Mouse (Mus musculus): Measurements from ENCODE around the gene Krtap22-2. TPM values are rescaled to one million over a fixed set of nuclear protein-coding genes. Genes with fewer than 3 reads are reported as not detected.
"Not testable (repeated sequence)": the region's sequence is repeated elsewhere in the genome, so short reads cannot be mapped to it uniquely, and the experiment has no call there.

Gene Krtap22-2
- not detected in 2 replicates for polyA plus RNA-seq (2014; fragmentation: Nextera tagmentation; extraction: Ambion mirVana)

DNA sequence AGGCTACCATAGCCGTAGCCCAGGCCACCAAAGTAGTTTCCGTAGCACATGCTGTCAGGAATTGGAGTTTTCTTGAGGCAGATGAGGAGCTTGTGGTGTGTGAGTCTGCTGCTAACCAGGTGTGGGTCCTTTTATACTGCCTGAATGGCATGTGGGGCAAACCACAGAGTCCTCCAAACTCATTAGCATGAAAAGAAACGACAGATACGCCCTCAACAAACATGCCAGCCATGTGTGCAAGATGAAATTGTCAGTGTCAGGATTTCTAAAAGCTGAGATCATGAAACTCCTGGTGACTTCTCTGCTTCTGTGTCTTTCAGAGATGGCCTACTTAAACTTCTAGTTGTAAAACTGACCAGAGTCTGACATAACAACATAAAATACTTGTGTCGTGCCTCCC lies at the start of gene Krtap22-2:
Gene Krtap22-2, minus strand, starts transcription at position 101 of the 400 bp plus-strand sequence.
- H3K9ac ChIP-seq (ENCODE audit: low read depth, low read length): no peak within 1 kb of the TSS
- no peak for DNase-seq (ENCODE audit: low spot score)
- H3K4me2 ChIP-seq (ENCODE audit: low read depth, low read length): no peak within 1 kb of the TSS
- ATAC-seq (ENCODE audit: low read depth): no peak
- no peak within 1 kb of the TSS for H3K4me3 ChIP-seq (ENCODE audit: low read depth, low read length)
- H3K4me1 ChIP-seq (ENCODE audit: control insufficient read depth, insufficient read depth, low read length): no peaks in the 10 kb centered on the region
- WGBS: 77% methylated on average over 5 of the region's 5 CpGs
- H3K36me3 ChIP-seq (ENCODE audit: control insufficient read depth, insufficient read depth, low read length): no peaks in the 10 kb centered on the region
- H3K27me3 ChIP-seq (replicated peaks; ENCODE audit: control insufficient read depth, insufficient read depth, low read length): no peaks in the 10 kb centered on the region
- no peak within 1 kb of the TSS for H3K27ac ChIP-seq (replicated peaks; ENCODE audit: low read depth, low read length)
- H3K9me3 ChIP-seq (ENCODE audit: control insufficient read depth, low read length): no peaks in the 10 kb centered on the region

DNA sequence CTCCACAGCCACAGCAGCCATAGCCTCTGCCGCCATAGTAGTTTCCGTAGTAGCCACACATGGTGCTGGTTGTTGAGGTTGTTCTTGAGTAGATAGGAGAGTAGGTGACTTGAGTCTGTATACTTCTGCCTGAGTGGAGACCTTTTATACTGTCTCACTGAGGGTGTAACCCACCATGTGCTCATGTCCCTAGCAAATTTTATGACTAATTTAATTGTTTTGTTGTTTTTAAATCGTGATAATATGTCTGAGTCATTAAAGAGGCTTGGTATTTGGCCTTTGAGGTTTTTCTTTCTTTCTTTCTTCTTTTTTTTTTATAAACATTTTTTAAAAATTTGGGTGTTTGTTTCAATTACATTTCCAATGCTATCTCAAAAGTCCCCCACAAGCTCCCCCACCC lies 37.2 kb upstream of the Krtap22-2 start, which contains the start of gene Krtap6-5:
Gene Krtap6-5, minus strand, starts transcription at position 101 of the 400 bp plus-strand sequence.
- H3K4me2 ChIP-seq (ENCODE audit: low read depth, low read length): no peak within 1 kb of the TSS
- no peaks in the 10 kb centered on the region for H3K9me3 ChIP-seq (ENCODE audit: control insufficient read depth, low read length)
- H3K9ac ChIP-seq (ENCODE audit: low read depth, low read length): no peak within 1 kb of the TSS
- WGBS: 84% methylated on average over 3 of the region's 3 CpGs
- H3K4me1 ChIP-seq (ENCODE audit: control insufficient read depth, insufficient read depth, low read length): no peaks in the 10 kb centered on the region
- ATAC-seq (ENCODE audit: low read depth) (no peak), DNase-seq (ENCODE audit: low spot score) (no peak)
- no peaks in the 10 kb centered on the region for H3K36me3 ChIP-seq (ENCODE audit: control insufficient read depth, insufficient read depth, low read length)
- no peak within 1 kb of the TSS for H3K4me3 ChIP-seq (ENCODE audit: low read depth, low read length)
- H3K27ac ChIP-seq (replicated peaks; ENCODE audit: low read depth, low read length): no peak within 1 kb of the TSS
- no peaks in the 10 kb centered on the region for H3K27me3 ChIP-seq (replicated peaks; ENCODE audit: control insufficient read depth, insufficient read depth, low read length)

DNA sequence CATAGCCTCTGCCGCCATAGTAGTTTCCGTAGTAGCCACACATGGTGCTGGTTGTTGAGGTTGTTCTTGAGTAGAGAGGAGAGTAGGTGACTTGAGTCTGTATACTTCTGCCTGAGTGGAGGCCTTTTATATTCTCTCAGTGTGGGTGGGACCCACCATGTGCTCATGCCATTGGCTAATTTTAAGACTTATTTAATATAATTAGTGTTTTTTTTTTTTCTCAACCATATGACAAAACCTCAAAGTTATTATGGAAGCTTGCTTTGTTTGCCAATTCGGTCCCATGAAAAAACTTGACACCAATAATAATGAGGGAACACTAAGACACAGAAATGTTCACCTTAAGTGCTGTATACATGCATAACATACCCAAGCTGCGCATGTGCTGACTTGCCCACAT lies 30.8 kb upstream of the Krtap22-2 start, which contains the start of gene Gm10228:
Gene Gm10228, minus strand, starts transcription at position 101 of the 400 bp plus-strand sequence.
- not testable (repeated sequence) for H3K4me3 ChIP-seq (ENCODE audit: low read depth, low read length)
- 77% methylated on average over 2 of the region's 4 CpGs for whole genome bisulfite sequencing

DNA sequence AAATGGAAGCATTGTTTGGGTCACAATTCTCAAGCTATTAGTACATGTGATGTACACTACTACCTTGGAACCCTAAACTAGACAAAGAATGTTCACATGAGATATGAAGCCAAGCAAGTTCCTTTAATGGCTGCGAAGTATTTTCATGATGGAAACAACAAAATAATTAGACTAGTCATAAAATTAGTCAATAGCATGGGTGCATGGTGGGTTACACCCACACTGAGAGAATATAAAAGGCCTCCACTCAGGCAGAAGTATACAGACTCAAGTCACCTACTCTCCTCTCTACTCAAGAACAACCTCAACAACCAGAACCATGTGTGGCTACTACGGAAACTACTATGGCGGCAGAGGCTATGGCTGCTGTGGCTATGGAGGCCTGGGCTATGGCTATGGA lies 20.8 kb upstream of the Krtap22-2 start, which contains the start of gene Krtap6-1:
Gene Krtap6-1, plus strand, starts transcription at position 301 of the 400 bp plus-strand sequence.
- not testable (repeated sequence) for H3K9ac ChIP-seq (ENCODE audit: low read depth, low read length); DNase-seq (ENCODE audit: low spot score); H3K27me3 ChIP-seq (replicated peaks; ENCODE audit: control insufficient read depth, insufficient read depth, low read length); H3K27ac ChIP-seq (replicated peaks; ENCODE audit: low read depth, low read length); H3K4me1 ChIP-seq (ENCODE audit: control insufficient read depth, insufficient read depth, low read length); H3K4me3 ChIP-seq (ENCODE audit: low read depth, low read length); H3K36me3 ChIP-seq (ENCODE audit: control insufficient read depth, insufficient read depth, low read length); H3K4me2 ChIP-seq (ENCODE audit: low read depth, low read length); H3K9me3 ChIP-seq (ENCODE audit: control insufficient read depth, low read length); ATAC-seq (ENCODE audit: low read depth)
- 96% methylated on average over 3 of the region's 3 CpGs for WGBS

More for the DNA sequence above, 30.8 kb upstream of the Krtap22-2 start, which contains the start of gene Gm10228:
- H3K9ac ChIP-seq (ENCODE audit: low read depth, low read length); H3K27me3 ChIP-seq (replicated peaks; ENCODE audit: control insufficient read depth, insufficient read depth, low read length); H3K4me1 ChIP-seq (ENCODE audit: control insufficient read depth, insufficient read depth, low read length); H3K27ac ChIP-seq (replicated peaks; ENCODE audit: low read depth, low read length); H3K9me3 ChIP-seq (ENCODE audit: control insufficient read depth, low read length); H3K4me2 ChIP-seq (ENCODE audit: low read depth, low read length); H3K36me3 ChIP-seq (ENCODE audit: control insufficient read depth, insufficient read depth, low read length); ATAC-seq (ENCODE audit: low read depth); DNase-seq (ENCODE audit: low spot score): not testable (repeated sequence)

DNA sequence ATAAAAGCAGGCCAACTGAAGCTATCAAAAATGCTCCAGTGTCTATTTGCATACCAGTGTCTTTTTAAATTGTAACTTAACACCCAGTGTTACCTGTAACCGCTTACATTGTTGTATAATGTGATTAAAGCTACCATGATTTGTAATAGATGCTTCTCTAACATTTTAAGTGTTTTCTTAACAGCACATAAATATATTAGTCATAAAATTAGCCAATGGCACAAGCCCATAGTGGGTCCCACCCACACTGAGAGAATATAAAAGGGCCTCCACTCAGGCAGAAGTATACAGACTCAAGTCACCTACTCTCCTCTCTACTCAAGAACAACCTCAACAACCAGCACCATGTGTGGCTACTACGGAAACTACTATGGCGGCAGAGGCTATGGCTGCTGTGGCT lies 4.4 kb upstream of the Krtap22-2 start, which contains the start of gene Gm10229:
Gene Gm10229, plus strand, starts transcription at position 301 of the 400 bp plus-strand sequence.
- H3K9ac ChIP-seq (ENCODE audit: low read depth, low read length); H3K27me3 ChIP-seq (replicated peaks; ENCODE audit: control insufficient read depth, insufficient read depth, low read length); ATAC-seq (ENCODE audit: low read depth); H3K4me1 ChIP-seq (ENCODE audit: control insufficient read depth, insufficient read depth, low read length); H3K4me3 ChIP-seq (ENCODE audit: low read depth, low read length); H3K36me3 ChIP-seq (ENCODE audit: control insufficient read depth, insufficient read depth, low read length); H3K27ac ChIP-seq (replicated peaks; ENCODE audit: low read depth, low read length); H3K9me3 ChIP-seq (ENCODE audit: control insufficient read depth, low read length); DNase-seq (ENCODE audit: low spot score); H3K4me2 ChIP-seq (ENCODE audit: low read depth, low read length): not testable (repeated sequence)
- 75% methylated on average over 1 of the region's 3 CpGs for WGBS

DNA sequence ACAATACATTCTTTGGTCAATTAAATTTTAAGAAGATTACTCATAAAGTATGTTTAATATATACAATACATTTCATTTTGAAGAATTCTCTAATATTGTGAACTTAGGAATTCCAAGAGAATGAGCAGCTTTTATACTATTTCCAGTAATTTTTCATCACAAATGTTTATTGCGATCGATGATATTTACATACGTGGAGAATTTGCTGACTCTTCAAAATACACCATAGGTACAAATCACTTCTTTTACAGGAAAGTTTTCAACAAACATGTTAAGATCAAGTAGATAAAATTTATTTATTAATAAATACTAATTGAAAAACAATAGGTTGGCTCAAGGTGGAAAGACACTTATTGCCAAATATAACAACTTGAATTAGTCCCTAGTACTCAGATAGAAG lies 3.4 kb upstream of the Krtap22-2 start:
- 96% methylated on average over 3 of the region's 3 CpGs for WGBS
- ATAC-seq (ENCODE audit: low read depth) (no peak), DNase-seq (ENCODE audit: low spot score) (no peak)
- Histone ChIP-seq H3K36me3 (ENCODE audit: control insufficient read depth, insufficient read depth, low read length) (no peaks in the 10 kb centered on the region), H3K27ac (replicated peaks; ENCODE audit: low read depth, low read length) (no peak overlapping the region), H3K4me1 (ENCODE audit: control insufficient read depth, insufficient read depth, low read length) (no peaks in the 10 kb centered on the region), H3K4me3 (ENCODE audit: low read depth, low read length) (no peak overlapping the region), H3K4me2 (ENCODE audit: low read depth, low read length) (no peak overlapping the region), H3K9ac (ENCODE audit: low read depth, low read length) (no peak overlapping the region), H3K9me3 (ENCODE audit: control insufficient read depth, low read length) (no peaks in the 10 kb centered on the region), H3K27me3 (replicated peaks; ENCODE audit: control insufficient read depth, insufficient read depth, low read length) (no peaks in the 10 kb centered on the region)

DNA sequence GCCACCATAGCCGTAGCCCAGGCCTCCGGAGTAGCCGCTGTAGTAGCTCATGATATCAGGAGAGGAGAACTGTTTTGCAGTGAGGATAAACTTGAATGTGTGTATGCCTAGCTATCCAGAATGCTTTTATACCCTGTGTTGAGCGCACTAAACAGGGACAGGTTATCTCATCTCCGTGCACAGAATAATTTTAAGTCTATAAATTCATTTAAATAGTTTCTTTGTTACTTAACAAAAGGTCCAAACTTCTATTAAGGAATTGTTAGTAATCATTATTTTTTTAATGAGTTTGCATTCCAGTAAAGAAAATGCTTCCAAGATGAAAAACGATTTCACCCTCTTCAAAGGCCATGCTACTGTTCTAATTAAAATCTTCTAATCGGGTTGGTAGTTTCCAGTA lies 47.8 kb downstream of the Krtap22-2 start, which contains the start of gene Krtap16-3:
Gene Krtap16-3, minus strand, starts transcription at position 101 of the 400 bp plus-strand sequence.
- no peaks in the 10 kb centered on the region for H3K9me3 ChIP-seq (ENCODE audit: control insufficient read depth, low read length)
- H3K27me3 ChIP-seq (replicated peaks; ENCODE audit: control insufficient read depth, insufficient read depth, low read length): no peaks in the 10 kb centered on the region
- no peak within 1 kb of the TSS for H3K4me2 ChIP-seq (ENCODE audit: low read depth, low read length)
- ATAC-seq (ENCODE audit: low read depth) (no peak), DNase-seq (ENCODE audit: low spot score) (no peak)
- no peak within 1 kb of the TSS for H3K4me3 ChIP-seq (ENCODE audit: low read depth, low read length)
- no peaks in the 10 kb centered on the region for H3K36me3 ChIP-seq (ENCODE audit: control insufficient read depth, insufficient read depth, low read length)
- no peaks in the 10 kb centered on the region for H3K4me1 ChIP-seq (ENCODE audit: control insufficient read depth, insufficient read depth, low read length)
- 85% methylated on average over 7 of the region's 7 CpGs for WGBS
- H3K9ac ChIP-seq (ENCODE audit: low read depth, low read length): no peak within 1 kb of the TSS
- no peak within 1 kb of the TSS for H3K27ac ChIP-seq (replicated peaks; ENCODE audit: low read depth, low read length)

Measured in embryonic facial prominence, embryonic 14.5 days (tissue).